Mouse (Mus musculus): ENCODE results near the gene Gucy1a1.

DNA sequence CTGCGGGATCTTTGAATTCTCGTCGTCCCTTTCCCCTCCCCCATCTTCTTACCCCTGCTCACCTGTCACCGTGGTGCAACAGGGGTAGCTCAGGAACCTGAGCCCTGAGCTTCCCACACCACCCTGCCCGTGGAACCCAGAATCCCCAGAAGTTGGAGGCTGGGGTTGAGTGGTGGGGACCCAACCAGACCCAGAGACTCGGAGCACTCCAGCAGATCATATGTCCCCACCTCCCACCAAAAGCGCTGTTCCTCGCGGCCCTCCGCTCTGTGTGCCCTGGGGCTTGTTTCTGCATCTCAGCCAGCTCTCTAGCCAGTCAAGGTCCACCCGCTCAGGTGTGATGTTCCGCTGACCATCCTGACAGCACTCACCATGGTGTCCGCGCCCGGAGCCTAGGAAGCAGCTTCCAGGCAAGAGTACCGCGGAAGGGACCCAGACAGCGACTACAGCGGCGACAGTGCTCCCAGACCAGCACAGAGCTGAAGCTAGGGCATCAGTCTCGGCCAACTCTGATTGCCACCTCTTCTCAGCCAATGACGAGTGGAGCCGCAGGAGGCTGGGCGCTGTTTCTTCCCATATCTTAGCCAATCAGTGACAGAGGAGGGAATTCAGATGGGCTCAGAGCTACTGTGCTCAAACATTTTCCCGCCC, 71.3 kb downstream of the Gucy1a1 start, which contains the start of gene Gucy1b1:
- TF ChIP-seq CTCF (IDR thresholded peaks at IDR 0.05; ENCODE audit: insufficient read depth, low read depth, low read length) = no peak
- TF ChIP-seq POLR2A (IDR thresholded peaks at IDR 0.05; ENCODE audit: insufficient read depth, low read depth, low read length) = peak; percentile 88

Measured in olfactory bulb, adult 2 months (tissue).